Mouse (Mus musculus): ENCODE data around the gene Gne.

- no peak for TF ChIP-seq POLR2A (IDR thresholded peaks at IDR 0.05; ENCODE audit: extremely low read depth, insufficient read depth, low read length)
- no peak for TF ChIP-seq CTCF (IDR thresholded peaks at IDR 0.05; ENCODE audit: low read depth, low read length)
Observed at GRCm38 (mm10) chr4:44059674-44060073, 24.3 kb downstream of the Gne start.

Measured in liver, adult 2 months (tissue).